Mouse (Mus musculus) forebrain, embryonic 13.5 days (tissue): ENCODE results near the gene Tenm3. TPM values are rescaled to one million over a fixed set of nuclear protein-coding genes. Genes with fewer than 3 reads are reported as not detected.

Experiments
- ATAC-seq: fragments of 200-750 bp; cut with Nextera tagmentation; 2 replicates; pipeline ENCODE4 v1.8.0; 2017
- H3K27ac ChIP-seq: fragments of 300-500 bp; sonication (generic); 2 replicates; pipeline ENCODE4 v1.5.1; 2015; ENCODE audit warnings: inconsistent platforms, mild to moderate bottlenecking, moderate library complexity
- H3K27me3 ChIP-seq: fragments of 300-500 bp; sonication (generic); 2 replicates; pipeline ENCODE4 v1.6.1; 2015; ENCODE audit warnings: mild to moderate bottlenecking, inconsistent platforms
- H3K36me3 ChIP-seq: fragments of 300-500 bp; sonication (generic); 2 replicates; pipeline ENCODE4 v1.6.1; 2015; ENCODE audit warnings: mild to moderate bottlenecking, inconsistent platforms; ENCODE audit not compliant: poor library complexity, severe bottlenecking
- H3K4me1 ChIP-seq: fragments of 300-500 bp; sonication (generic); 2 replicates; pipeline ENCODE4 v1.6.1; 2015; ENCODE audit warnings: inconsistent platforms
- H3K4me2 ChIP-seq: fragments of 300-500 bp; sonication (generic); 2 replicates; pipeline ENCODE4 v1.6.1; 2015; ENCODE audit warnings: inconsistent platforms, mild to moderate bottlenecking, moderate library complexity
- H3K4me3 ChIP-seq: fragments of 300-500 bp; sonication (generic); 2 replicates; pipeline ENCODE4 v1.5.1; 2015; ENCODE audit warnings: mild to moderate bottlenecking, inconsistent platforms
- H3K9ac ChIP-seq: fragments of 300-500 bp; sonication (generic); 2 replicates; pipeline ENCODE4 v1.6.1; 2015; ENCODE audit warnings: mild to moderate bottlenecking, inconsistent platforms
- H3K9me3 ChIP-seq: fragments of 300-500 bp; sonication (generic); replicated peaks from 2 replicates; pipeline ENCODE4 v1.6.1; 2016; ENCODE audit warnings: inconsistent platforms
- whole genome bisulfite sequencing: fragments of 180-500 bp; shearing (Covaris S2); methylation state at CpG from one replicate; pipeline ENCODE4 v1.1.7; 2015; 5-methylcytosine and 5-hydroxymethylcytosine counted together
- polyA plus RNA-seq: library from polyadenylated mRNA; unstranded; fragments of >200 nt; fragmentation: Nextera tagmentation; extraction: Ambion mirVana; gene quantifications from 2 replicates; pipeline ENCODE4 v1.2.1, GENCODE M21; 2015

Tenm3 gene
- polyA plus RNA-seq, 1 experiment from 2014 or later = 20.6 TPM

GRCm38 (mm10) chr8:48802231-48802630, 41.5 kb downstream of the Tenm3 start:
- WGBS = 82% methylated on average over 8 of the region's 8 CpGs

GRCm38 (mm10) chr8:48797955-48798359, 45.8 kb downstream of the Tenm3 start:
- 28% methylated on average over 5 of the region's 5 CpGs for WGBS
- H3K4me3 ChIP-seq = no peak overlapping the region
- H3K36me3 ChIP-seq = no peaks in the 10 kb centered on the region
- H3K27ac ChIP-seq = no peak overlapping the region
- no peak overlapping the region for H3K4me2 ChIP-seq
- H3K9me3 ChIP-seq = no peaks in the 10 kb centered on the region
- peak; percentile 55; the same call in 1 of the 2 replicates for ATAC-seq
- H3K27me3 ChIP-seq = no peaks in the 10 kb centered on the region; the same call in 1 of the 2 replicates
- H3K9ac ChIP-seq = no peak overlapping the region
- H3K4me1 ChIP-seq = peaks cover 36% of the 10 kb centered on the region

More at GRCm38 (mm10) chr8:48802231-48802630, 41.5 kb downstream of the Tenm3 start:
- H3K27me3 ChIP-seq = no peaks in the 10 kb centered on the region
- no peaks in the 10 kb centered on the region for H3K9me3 ChIP-seq
- H3K4me2 ChIP-seq = no peak overlapping the region
- no peak overlapping the region for H3K27ac ChIP-seq
- no peak overlapping the region for H3K4me3 ChIP-seq
- no peaks in the 10 kb centered on the region for H3K36me3 ChIP-seq
- peaks cover 11% of the 10 kb centered on the region for H3K4me1 ChIP-seq
- H3K9ac ChIP-seq = no peak overlapping the region
- ATAC-seq = no peak

- 9% methylated on average over 7 of the region's 7 CpGs for WGBS
- H3K27me3 ChIP-seq = peaks cover 5% of the 10 kb centered on the region; the same call in 1 of the 2 replicates
- H3K4me3 ChIP-seq = no peak overlapping the region
- H3K4me2 ChIP-seq = 0 out of 2 replicates have a peak overlapping the region, but pooled peaks have one; percentile 10
- peaks cover 41% of the 10 kb centered on the region for H3K4me1 ChIP-seq
- H3K27ac ChIP-seq = no peak overlapping the region
- H3K36me3 ChIP-seq = no peaks in the 10 kb centered on the region
- ATAC-seq = 0 out of 2 replicates have a peak, but pooled peaks have one; percentile 13
- no peak overlapping the region for H3K9ac ChIP-seq
- no peaks in the 10 kb centered on the region for H3K9me3 ChIP-seq
These were observed 49.5 kb downstream of the Tenm3 start for GRCm38 (mm10) chr8:48794285-48794684.

- no peak overlapping the region for H3K9ac ChIP-seq
- WGBS = 22% methylated on average over 8 of the region's 8 CpGs
- no peaks in the 10 kb centered on the region for H3K9me3 ChIP-seq
- H3K4me2 ChIP-seq = 0 out of 2 replicates have a peak overlapping the region, but pooled peaks have one; percentile 10
- no peaks in the 10 kb centered on the region for H3K36me3 ChIP-seq
- no peak overlapping the region for H3K4me3 ChIP-seq
- H3K27me3 ChIP-seq = peaks cover 5% of the 10 kb centered on the region; the same call in 1 of the 2 replicates
- ATAC-seq = no peak; the same call in 1 of the 2 replicates
- no peak overlapping the region for H3K27ac ChIP-seq
- H3K4me1 ChIP-seq = peaks cover 41% of the 10 kb centered on the region
These were observed 50.0 kb downstream of the Tenm3 start for GRCm38 (mm10) chr8:48793729-48794128.

- Histone ChIP-seq H3K27ac (no peak overlapping the region), H3K9ac (no peak overlapping the region), H3K4me2 (peak overlapping the region; percentile 18; the same call in 1 of the 2 replicates), H3K4me3 (no peak overlapping the region), H3K36me3 (no peaks in the 10 kb centered on the region), H3K27me3 (peaks cover 7% of the 10 kb centered on the region; the same call in 1 of the 2 replicates), H3K4me1 (peaks cover 35% of the 10 kb centered on the region), H3K9me3 (no peaks in the 10 kb centered on the region)
- ATAC-seq = no peak; the same call in 1 of the 2 replicates
- 35% methylated on average over 10 of the region's 10 CpGs for WGBS
These were observed 51.0 kb downstream of the Tenm3 start for GRCm38 (mm10) chr8:48792587-48793326.

- Histone ChIP-seq H3K27ac (no peak overlapping the region), H3K4me3 (no peak overlapping the region), H3K9ac (no peak overlapping the region), H3K4me1 (0 out of 2 replicates have a peak, but pooled peaks cover 6% of the 10 kb centered on the region), H3K9me3 (no peaks in the 10 kb centered on the region), H3K36me3 (no peaks in the 10 kb centered on the region), H3K27me3 (peaks cover 2% of the 10 kb centered on the region; the same call in 1 of the 2 replicates), H3K4me2 (no peak overlapping the region)
- ATAC-seq = no peak
- 87% methylated on average over 9 of the region's 9 CpGs for WGBS
These were observed 60.4 kb downstream of the Tenm3 start for GRCm38 (mm10) chr8:48783308-48783707.

GRCm38 (mm10) chr8:48780628-48781027, 63.1 kb downstream of the Tenm3 start:
- H3K4me2 ChIP-seq = no peak overlapping the region
- H3K4me1 ChIP-seq = peaks cover 13% of the 10 kb centered on the region
- no peaks in the 10 kb centered on the region for H3K27me3 ChIP-seq
- no peaks in the 10 kb centered on the region for H3K9me3 ChIP-seq
- ATAC-seq = no peak
- H3K36me3 ChIP-seq = no peaks in the 10 kb centered on the region
- 91% methylated on average over 6 of the region's 6 CpGs for WGBS
- H3K4me3 ChIP-seq = no peak overlapping the region
- no peak overlapping the region for H3K9ac ChIP-seq
- no peak overlapping the region for H3K27ac ChIP-seq

GRCm38 (mm10) chr8:48779194-48779593, 64.6 kb downstream of the Tenm3 start:
- Histone ChIP-seq H3K27ac (no peak overlapping the region), H3K27me3 (no peaks in the 10 kb centered on the region), H3K4me3 (no peak overlapping the region), H3K9ac (no peak overlapping the region), H3K4me1 (peaks cover 22% of the 10 kb centered on the region), H3K9me3 (no peaks in the 10 kb centered on the region), H3K36me3 (no peaks in the 10 kb centered on the region), H3K4me2 (no peak overlapping the region)
- ATAC-seq = no peak
- WGBS = 82% methylated on average over 4 of the region's 4 CpGs

- Histone ChIP-seq H3K27me3 (no peaks in the 10 kb centered on the region), H3K9me3 (no peaks in the 10 kb centered on the region), H3K4me2 (peak overlapping the region; percentile 50), H3K4me3 (peak overlapping the region; percentile 22; the same call in 1 of the 2 replicates), H3K27ac (no peak overlapping the region), H3K4me1 (peaks cover 17% of the 10 kb centered on the region), H3K9ac (peak overlapping the region; percentile 46; the same call in 1 of the 2 replicates), H3K36me3 (no peaks in the 10 kb centered on the region)
- ATAC-seq = peak; percentile 83
- 16% methylated on average over 9 of the region's 9 CpGs for WGBS
These were observed 67.7 kb downstream of the Tenm3 start for GRCm38 (mm10) chr8:48776081-48776480.

GRCm38 (mm10) chr8:48775531-48776037, 68.2 kb downstream of the Tenm3 start:
- no peaks in the 10 kb centered on the region for H3K27me3 ChIP-seq
- H3K4me1 ChIP-seq = peaks cover 17% of the 10 kb centered on the region
- no peaks in the 10 kb centered on the region for H3K36me3 ChIP-seq
- H3K9me3 ChIP-seq = no peaks in the 10 kb centered on the region
- peak; percentile 69; the same call in 1 of the 2 replicates for ATAC-seq
- peak overlapping the region; percentile 50 for H3K4me2 ChIP-seq
- peak overlapping the region; percentile 22 for H3K4me3 ChIP-seq
- WGBS = 5% methylated on average over 9 of the region's 9 CpGs
- H3K27ac ChIP-seq = no peak overlapping the region
- peak overlapping the region; percentile 46 for H3K9ac ChIP-seq

- H3K27me3 ChIP-seq = no peaks in the 10 kb centered on the region
- no peaks in the 10 kb centered on the region for H3K36me3 ChIP-seq
- no peak overlapping the region for H3K4me2 ChIP-seq
- H3K4me1 ChIP-seq = peaks cover 17% of the 10 kb centered on the region
- H3K9me3 ChIP-seq = no peaks in the 10 kb centered on the region
- 6% methylated on average over 4 of the region's 4 CpGs for WGBS
- no peak for ATAC-seq
- no peak overlapping the region for H3K4me3 ChIP-seq
- H3K27ac ChIP-seq = no peak overlapping the region
- no peak overlapping the region for H3K9ac ChIP-seq
These were observed 68.9 kb downstream of the Tenm3 start for GRCm38 (mm10) chr8:48774837-48775236.

GRCm38 (mm10) chr8:48766545-48767234, 77.1 kb downstream of the Tenm3 start:
- H3K9me3 ChIP-seq = no peaks in the 10 kb centered on the region
- H3K27me3 ChIP-seq = no peaks in the 10 kb centered on the region
- H3K4me2 ChIP-seq = no peak overlapping the region
- H3K9ac ChIP-seq = no peak overlapping the region
- no peak for ATAC-seq
- no peak overlapping the region for H3K27ac ChIP-seq
- H3K4me1 ChIP-seq = peaks cover 13% of the 10 kb centered on the region
- WGBS = 71% methylated on average over 16 of the region's 16 CpGs
- no peak overlapping the region for H3K4me3 ChIP-seq
- no peaks in the 10 kb centered on the region for H3K36me3 ChIP-seq
